Mouse (Mus musculus) ES-Bruce4 (cell line): ENCODE measurements at regions not wholly inside any gene's neighbourhood (a gene's known extent, or its start where the extent isn't known, plus 50 kb on each side); places are given as distances from the start of the nearest gene placed in this dataset.

Source experiments
- CTCF ChIP-seq: IDR thresholded peaks from one replicate; pipeline ENCODE4 v1.8.1; 2011; ENCODE audit warnings: low read depth, low read length
- POLR2A ChIP-seq: IDR thresholded peaks from one replicate; pipeline ENCODE4 v1.8.1; 2011; ENCODE audit warnings: low read length; ENCODE audit not compliant: insufficient read depth

GRCm38 (mm10) chr17:15955656-15956055, 124.8 kb upstream of the Rgmb start:
- no peak for TF ChIP-seq CTCF
- TF ChIP-seq POLR2A: no peak
